Mouse (Mus musculus): ENCODE measurements around the gene Mettl7a3. TPM values are rescaled to one million over a fixed set of nuclear protein-coding genes. Genes with fewer than 3 reads are reported as not detected.
A peak's percentile ranks its signal among the peaks of the same experiment; 100 is the strongest.
"Not testable (repeated sequence)": the region's sequence is repeated elsewhere in the genome, so short reads cannot be mapped to it uniquely, and the experiment has no call there.

The Mettl7a3 gene
- polyA plus RNA-seq (2015; fragmentation: Nextera tagmentation; extraction: Ambion mirVana), result 1.9 and 2.0 TPM in 2 replicates

- Histone ChIP-seq H3K27me3 (no peaks in the 10 kb centered on the region), H3K4me1 (replicated peaks) (peaks cover 8% of the 10 kb centered on the region), H3K4me3 (no peak within 1 kb of the TSS), H3K36me3 (no peaks in the 10 kb centered on the region), H3K27ac (replicated peaks) (no peak within 1 kb of the TSS), H3K9me3 (no peaks in the 10 kb centered on the region), H3K9ac (no peak within 1 kb of the TSS), H3K4me2 (no peak within 1 kb of the TSS)
- 62% methylated on average over 10 of the region's 10 CpGs for WGBS
- ATAC-seq (ENCODE audit: low read depth), result no peak
Observed at GRCm38 (mm10) chr15:100334629-100335028, at the start of gene Mettl7a3. TSS of gene Mettl7a3 (plus strand) at chr15:100334929.

GRCm38 (mm10) chr15:100288980-100289379 is 45.7 kb upstream of the Mettl7a3 start:
- Histone ChIP-seq H3K27me3 (no peaks in the 10 kb centered on the region), H3K4me3 (no peak overlapping the region), H3K4me1 (replicated peaks) (no peaks in the 10 kb centered on the region), H3K9me3 (no peaks in the 10 kb centered on the region), H3K27ac (replicated peaks) (no peak overlapping the region), H3K4me2 (no peak overlapping the region), H3K36me3 (no peaks in the 10 kb centered on the region), H3K9ac (no peak overlapping the region)
- no peak for ATAC-seq (ENCODE audit: low read depth)
- 92% methylated on average over 6 of the region's 6 CpGs for WGBS

- no peak overlapping the region for H3K9ac ChIP-seq
- H3K27ac ChIP-seq (replicated peaks), result no peak overlapping the region
- H3K4me1 ChIP-seq (replicated peaks), result no peaks in the 10 kb centered on the region
- WGBS, result 66% methylated on average over 5 of the region's 5 CpGs
- no peaks in the 10 kb centered on the region for H3K36me3 ChIP-seq
- H3K4me2 ChIP-seq, result no peak overlapping the region
- H3K4me3 ChIP-seq, result no peak overlapping the region
- no peaks in the 10 kb centered on the region for H3K27me3 ChIP-seq
- no peak for ATAC-seq (ENCODE audit: low read depth)
- H3K9me3 ChIP-seq, result no peaks in the 10 kb centered on the region
Observed at GRCm38 (mm10) chr15:100290858-100291257, 43.9 kb upstream of the Mettl7a3 start.

- WGBS, result 54% methylated on average over 7 of the region's 7 CpGs
Observed at GRCm38 (mm10) chr15:100292326-100292725, 42.4 kb upstream of the Mettl7a3 start.

GRCm38 (mm10) chr15:100297856-100298255 is 36.9 kb upstream of the Mettl7a3 start:
- Histone ChIP-seq H3K36me3 (no peaks in the 10 kb centered on the region), H3K27me3 (no peaks in the 10 kb centered on the region), H3K27ac (replicated peaks) (no peak overlapping the region), H3K4me2 (no peak overlapping the region), H3K9ac (no peak overlapping the region), H3K4me3 (no peak overlapping the region), H3K9me3 (no peaks in the 10 kb centered on the region), H3K4me1 (replicated peaks) (no peaks in the 10 kb centered on the region)
- no peak for ATAC-seq (ENCODE audit: low read depth)
- WGBS, result 90% methylated on average over 5 of the region's 5 CpGs

More at GRCm38 (mm10) chr15:100292326-100292725, 42.4 kb upstream of the Mettl7a3 start:
- H3K27ac ChIP-seq (replicated peaks), result no peak overlapping the region
- no peak overlapping the region for H3K4me3 ChIP-seq
- H3K27me3 ChIP-seq, result no peaks in the 10 kb centered on the region
- H3K36me3 ChIP-seq, result no peaks in the 10 kb centered on the region
- H3K9me3 ChIP-seq, result no peaks in the 10 kb centered on the region
- no peak overlapping the region for H3K9ac ChIP-seq
- no peak for ATAC-seq (ENCODE audit: low read depth)
- H3K4me2 ChIP-seq, result no peak overlapping the region
- H3K4me1 ChIP-seq (replicated peaks), result no peaks in the 10 kb centered on the region

- Histone ChIP-seq H3K9ac (no peak overlapping the region), H3K27me3 (no peaks in the 10 kb centered on the region), H3K4me1 (replicated peaks) (peaks cover 13% of the 10 kb centered on the region), H3K9me3 (no peaks in the 10 kb centered on the region), H3K4me3 (no peak overlapping the region), H3K4me2 (no peak overlapping the region), H3K36me3 (no peaks in the 10 kb centered on the region), H3K27ac (replicated peaks) (no peak overlapping the region)
- no peak for ATAC-seq (ENCODE audit: low read depth)
- 83% methylated on average over 6 of the region's 6 CpGs for WGBS
Observed at GRCm38 (mm10) chr15:100300499-100300898, 34.2 kb upstream of the Mettl7a3 start.

- Histone ChIP-seq H3K4me3 (no peak overlapping the region), H3K4me2 (no peak overlapping the region), H3K9me3 (no peaks in the 10 kb centered on the region), H3K27me3 (no peaks in the 10 kb centered on the region), H3K9ac (no peak overlapping the region), H3K4me1 (replicated peaks) (peaks cover 18% of the 10 kb centered on the region), H3K36me3 (no peaks in the 10 kb centered on the region), H3K27ac (replicated peaks) (no peak overlapping the region)
- no peak for ATAC-seq (ENCODE audit: low read depth)
- WGBS, result 85% methylated on average over 15 of the region's 15 CpGs
Observed at GRCm38 (mm10) chr15:100301556-100301955, 33.2 kb upstream of the Mettl7a3 start.

- H3K27ac ChIP-seq (replicated peaks), result peak overlapping the region; percentile 88
- H3K9me3 ChIP-seq, result no peaks in the 10 kb centered on the region
- peak overlapping the region; percentile 73 for H3K4me2 ChIP-seq
- H3K9ac ChIP-seq, result 0 out of 2 replicates have a peak overlapping the region, but pooled peaks have one; percentile 81
- ATAC-seq (ENCODE audit: low read depth), result no peak
- H3K4me3 ChIP-seq, result peak overlapping the region; percentile 52
- H3K27me3 ChIP-seq, result no peaks in the 10 kb centered on the region
- WGBS, result 66% methylated on average over 8 of the region's 8 CpGs
- H3K4me1 ChIP-seq (replicated peaks), result peaks cover 18% of the 10 kb centered on the region
- H3K36me3 ChIP-seq, result no peaks in the 10 kb centered on the region
Observed at GRCm38 (mm10) chr15:100303428-100304018, 31.2 kb upstream of the Mettl7a3 start.

- H3K27me3 ChIP-seq, result no peaks in the 10 kb centered on the region
- H3K4me3 ChIP-seq, result peak within 1 kb of the TSS; percentile 52
- peaks cover 18% of the 10 kb centered on the region for H3K4me1 ChIP-seq (replicated peaks)
- ATAC-seq (ENCODE audit: low read depth), result peak; percentile 90
- peak within 1 kb of the TSS; percentile 88 for H3K27ac ChIP-seq (replicated peaks)
- WGBS, result 5% methylated on average over 23 of the region's 30 CpGs
- peak within 1 kb of the TSS; percentile 73 for H3K4me2 ChIP-seq
- no peaks in the 10 kb centered on the region for H3K9me3 ChIP-seq
- no peaks in the 10 kb centered on the region for H3K36me3 ChIP-seq
- peak within 1 kb of the TSS; percentile 81 for H3K9ac ChIP-seq
Observed at GRCm38 (mm10) chr15:100304019-100304991, 30.4 kb upstream of the Mettl7a3 start, which contains the start of gene Mettl7a1. TSS of gene Mettl7a1 (plus strand) at chr15:100304140.

- Histone ChIP-seq H3K4me1 (replicated peaks) (peaks cover 18% of the 10 kb centered on the region), H3K27ac (replicated peaks) (no peak overlapping the region), H3K4me3 (no peak overlapping the region), H3K27me3 (no peaks in the 10 kb centered on the region), H3K36me3 (no peaks in the 10 kb centered on the region), H3K9ac (no peak overlapping the region), H3K4me2 (no peak overlapping the region), H3K9me3 (no peaks in the 10 kb centered on the region)
- no peak for ATAC-seq (ENCODE audit: low read depth)
- whole genome bisulfite sequencing, result 90% methylated on average over 2 of the region's 2 CpGs
Observed at GRCm38 (mm10) chr15:100306201-100306600, 28.5 kb upstream of the Mettl7a3 start.

- H3K4me2 ChIP-seq; H3K9ac ChIP-seq; H3K27me3 ChIP-seq; H3K9me3 ChIP-seq; H3K36me3 ChIP-seq; H3K27ac ChIP-seq (replicated peaks); ATAC-seq (ENCODE audit: low read depth); H3K4me3 ChIP-seq: not testable (repeated sequence)
- 44% methylated on average over 10 of the region's 11 CpGs for WGBS
- peaks cover 18% of the 10 kb centered on the region for H3K4me1 ChIP-seq (replicated peaks)
Observed at GRCm38 (mm10) chr15:100307438-100308096, 27.2 kb upstream of the Mettl7a3 start.

GRCm38 (mm10) chr15:100312346-100312745 is 22.4 kb upstream of the Mettl7a3 start:
- H3K27me3 ChIP-seq, result no peaks in the 10 kb centered on the region
- no peak overlapping the region for H3K4me3 ChIP-seq
- H3K4me2 ChIP-seq, result no peak overlapping the region
- no peaks in the 10 kb centered on the region for H3K4me1 ChIP-seq (replicated peaks)
- H3K27ac ChIP-seq (replicated peaks), result no peak overlapping the region
- 92% methylated on average over 2 of the region's 2 CpGs for WGBS
- H3K36me3 ChIP-seq, result peaks cover 12% of the 10 kb centered on the region
- no peak for ATAC-seq (ENCODE audit: low read depth)
- H3K9me3 ChIP-seq, result no peaks in the 10 kb centered on the region
- H3K9ac ChIP-seq, result no peak overlapping the region
